ENCODE assay signal across 19 mouse cellular contexts in genomic region chr2:105023031-105023615, GRCm38 (mm10). TPM values are rescaled to one million over a fixed set of nuclear protein-coding genes. Genes with fewer than 3 reads are reported as not detected.
DNase-seq lines count a peak whose midpoint lies in the region; ATAC-seq lines count a peak whose summit lies in the region.
"Had no signal": no experiment of that assay in that cellular context is flagged by ENCODE, and none has a peak within 500 bp of the region (broad histone marks: within the 10 kb centered on the region; RNA-seq: fewer than 3 reads in every experiment).

No protein-coding gene starts in this region.

- no peak overlapping the region for H3K4me3 ChIP-seq in kidney, embryonic 15.5 days (replicated peaks)
- H3K4me3 ChIP-seq in liver, embryonic 15.5 days (replicated peaks), result no peak overlapping the region
- H3K4me3 ChIP-seq: midbrain, embryonic 12.5 days had no signal

- H3K27ac ChIP-seq in kidney, embryonic 15.5 days, result peak overlapping the region; percentile 82
- no peak overlapping the region for H3K27ac ChIP-seq in liver, embryonic 15.5 days (replicated peaks)
- H3K27ac ChIP-seq: midbrain, embryonic 12.5 days had no signal

- H3K36me3 ChIP-seq in kidney, embryonic 15.5 days, result no peaks in the 10 kb centered on the region
- 0 out of 2 replicates have a peak, but pooled peaks cover 3% of the 10 kb centered on the region for H3K36me3 ChIP-seq in liver, embryonic 15.5 days (replicated peaks)
- H3K36me3 ChIP-seq: midbrain, embryonic 12.5 days had no signal

- H3K4me2 ChIP-seq in kidney, embryonic 15.5 days, result no peak overlapping the region
- H3K4me2 ChIP-seq in liver, embryonic 15.5 days, result no peak overlapping the region
- H3K4me2 ChIP-seq: midbrain, embryonic 12.5 days had no signal

- H3K9me3 ChIP-seq in kidney, embryonic 15.5 days (replicated peaks), result no peaks in the 10 kb centered on the region
- no peaks in the 10 kb centered on the region for H3K9me3 ChIP-seq in liver, embryonic 15.5 days (replicated peaks)
- H3K9me3 ChIP-seq: midbrain, embryonic 12.5 days had no signal

- ATAC-seq in kidney, embryonic 15.5 days (replicated peaks; ENCODE audit: low FRiP score), result peak; percentile 55
- peak; percentile 63 for ATAC-seq in erythroid progenitor cell, adult 5-6 weeks (replicated peaks; ENCODE audit: low FRiP score, poor library complexity, severe bottlenecking)
- ATAC-seq in liver, embryonic 15.5 days (ENCODE audit: insufficient read depth), result peak; percentile 38
- ATAC-seq: forebrain, embryonic 14.5 days; hindbrain, embryonic 16.5 days had no signal

- H3K27me3 ChIP-seq in kidney, embryonic 15.5 days, result no peaks in the 10 kb centered on the region
- H3K27me3 ChIP-seq in liver, embryonic 15.5 days, result no peaks in the 10 kb centered on the region
- H3K27me3 ChIP-seq: midbrain, embryonic 12.5 days had no signal

- peaks cover 55% of the 10 kb centered on the region for H3K4me1 ChIP-seq in kidney, embryonic 15.5 days
- H3K4me1 ChIP-seq in liver, embryonic 15.5 days (replicated peaks), result peaks cover 35% of the 10 kb centered on the region
- H3K4me1 ChIP-seq: midbrain, embryonic 12.5 days had no signal

- intact Hi-C loops in heart, postnatal 14 days (cut with DNase I), result no loop called here
- intact Hi-C loops in gastrocnemius, postnatal 14 days (cut with DNase I; ENCODE audit: low total_unique reads), result no loop called here

- no peak for DNase-seq in kidney, postnatal 36 days
- peak; percentile 47 to 51 for DNase-seq in heart, postnatal 14 days
- DNase-seq in layer of hippocampus, adult 9-11 months, result no peak
- no peak for DNase-seq in gastrocnemius, postnatal 14 days
- no peak for DNase-seq in right cerebral cortex, postnatal 14 days
- DNase-seq: adrenal gland, postnatal 25 days; cerebellum, adult 11 months; gastrocnemius, postnatal 10 days; kidney, postnatal 10 days; left cerebral cortex, postnatal 4 days; lung, postnatal 10 days; right cerebral cortex, postnatal 25 days; thymus, adult 2 months had no signal

- 19% methylated on average over 6 of the region's 6 CpGs for WGBS in kidney, embryonic 15.5 days
- 48% methylated on average over 6 of the region's 6 CpGs for WGBS in liver, embryonic 15.5 days (ENCODE audit: insufficient replicate concordance)

- no peak overlapping the region for H3K9ac ChIP-seq in kidney, embryonic 15.5 days
- H3K9ac ChIP-seq in liver, embryonic 15.5 days, result no peak overlapping the region
- H3K9ac ChIP-seq: midbrain, embryonic 12.5 days had no signal

RNA-seq across cellular contexts. Expression of gene Eif3m, which starts 6.2 kb away (rescaled TPM):
- polyA plus RNA-seq in kidney, embryonic 15.5 days (2015; fragmentation: Nextera tagmentation; extraction: Ambion mirVana), result 338 and 372 TPM in 2 replicates
- total RNA-seq in erythroid progenitor cell, adult 5-6 weeks (2015; ENCODE audit: low replicate concordance), result 169 and 219 TPM in 2 replicates
- 72.2 and 116 TPM in 2 replicates for total RNA-seq in erythroid progenitor cell, adult 5-6 weeks (2017; ENCODE audit: low replicate concordance)
- 100 to 1,000 TPM; 110 to 119 TPM for total RNA-seq in heart, postnatal 14 days (2021)
- polyA plus RNA-seq in liver, embryonic 15.5 days (2015; fragmentation: Nextera tagmentation; extraction: Ambion mirVana), result 123 and 131 TPM in 2 replicates
- total RNA-seq in gastrocnemius, postnatal 14 days (2021), result 100 to 1,000 TPM; 100 to 102 TPM

Comparison
In these comparisons a context has a peak if more than half of its experiments do, and no peak if none do; other contexts are left out.
1. DNase-seq: peak in heart, postnatal 14 days (2 of 2); none in kidney, postnatal 36 days (0 of 2), layer of hippocampus, adult 9-11 months (single experiment), gastrocnemius, postnatal 14 days (single experiment) and right cerebral cortex, postnatal 14 days (single experiment).
2. Peak in every context shown above with its lines, with median percentiles within 50 percentile points of each other: ATAC-seq.